Mouse (Mus musculus) mature B cell (primary cell): Measurements from ENCODE around the gene Rem1.
"Not testable (repeated sequence)": the region's sequence is repeated elsewhere in the genome, so short reads cannot be mapped to it uniquely, and the experiment has no call there.

Experiments
- in situ Hi-C: fragments of 300-500 bp; cut with MboI; formaldehyde crosslinking; loops from 2 replicates; pipeline ENCODE4 v1.14.3; 2019

The Rem1 gene

GRCm38 (mm10) chr2:152629239-152629638 lies 2.5 kb downstream of the Rem1 start:
- in situ Hi-C loops = no loop called here

- in situ Hi-C loops = no loop called here
These were observed 3.2 kb downstream of the Rem1 start for GRCm38 (mm10) chr2:152629904-152630303.

DNA sequence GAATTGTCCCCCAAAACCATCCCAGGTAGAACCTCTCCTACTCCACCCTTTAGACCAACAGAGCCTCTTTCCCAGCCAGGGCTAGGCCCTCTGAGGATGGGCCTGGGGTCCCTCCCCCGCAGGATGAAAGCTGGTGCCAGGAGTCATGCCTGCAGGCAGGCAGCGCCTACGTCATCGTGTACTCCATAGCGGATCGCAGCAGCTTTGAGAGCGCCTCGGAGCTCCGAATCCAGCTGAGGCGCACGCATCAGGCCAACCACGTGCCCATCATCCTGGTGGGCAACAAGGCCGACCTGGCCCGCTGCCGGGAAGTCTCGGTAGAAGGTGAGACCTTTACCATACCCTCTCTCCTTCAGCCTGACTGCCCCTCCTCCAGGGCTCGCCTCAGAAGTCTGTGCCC lies 6.6 kb downstream of the Rem1 start:
- in situ Hi-C loops = no loop called here

- in situ Hi-C loops = no loop called here
These were observed 7.6 kb downstream of the Rem1 start for GRCm38 (mm10) chr2:152634311-152634710.

- in situ Hi-C loops = no loop called here
These were observed 9.7 kb downstream of the Rem1 start for GRCm38 (mm10) chr2:152636246-152637005.

- in situ Hi-C loops = no loop called here
These were observed 10.2 kb downstream of the Rem1 start for GRCm38 (mm10) chr2:152637006-152637322.

- in situ Hi-C loops = no loop called here
These were observed 10.6 kb downstream of the Rem1 start for GRCm38 (mm10) chr2:152637381-152637780.

GRCm38 (mm10) chr2:152638865-152639264 lies 12.1 kb downstream of the Rem1 start:
- in situ Hi-C loops = no loop called here

DNA sequence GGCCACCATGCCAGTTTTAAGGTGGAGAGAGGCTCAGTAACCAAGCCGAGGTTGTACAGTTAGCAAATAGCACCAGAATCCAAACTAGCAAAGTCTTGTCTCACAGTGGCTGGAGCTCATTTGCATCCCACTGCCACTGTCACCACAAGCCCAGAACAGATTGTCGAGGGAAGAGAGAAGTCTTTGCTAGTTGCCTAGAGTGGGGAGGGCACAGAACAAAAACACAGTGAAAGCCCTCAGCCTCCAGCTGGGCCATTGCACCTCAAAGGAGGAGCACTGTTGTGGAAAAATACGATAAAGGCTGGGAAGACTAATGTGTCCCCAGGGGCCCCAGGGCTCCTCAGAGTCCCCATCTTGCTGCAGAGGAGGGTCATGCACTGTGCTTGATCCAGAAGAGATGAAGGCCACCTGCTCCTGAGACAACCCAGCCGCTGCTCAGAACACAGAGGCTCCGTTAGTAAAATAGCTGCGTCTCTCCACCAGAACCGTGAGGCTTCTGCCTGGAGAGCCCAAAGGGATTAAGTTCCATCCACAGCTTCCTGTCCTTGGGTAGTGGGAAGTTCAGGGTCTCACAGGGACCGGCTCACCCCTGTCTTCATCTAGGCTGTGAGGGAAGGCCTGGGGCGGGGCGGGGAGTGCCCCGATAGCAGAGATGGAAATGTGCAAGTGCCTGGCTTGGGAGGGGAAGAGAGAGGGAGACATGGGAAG lies 12.8 kb downstream of the Rem1 start:
- in situ Hi-C loops = no loop called here

DNA sequence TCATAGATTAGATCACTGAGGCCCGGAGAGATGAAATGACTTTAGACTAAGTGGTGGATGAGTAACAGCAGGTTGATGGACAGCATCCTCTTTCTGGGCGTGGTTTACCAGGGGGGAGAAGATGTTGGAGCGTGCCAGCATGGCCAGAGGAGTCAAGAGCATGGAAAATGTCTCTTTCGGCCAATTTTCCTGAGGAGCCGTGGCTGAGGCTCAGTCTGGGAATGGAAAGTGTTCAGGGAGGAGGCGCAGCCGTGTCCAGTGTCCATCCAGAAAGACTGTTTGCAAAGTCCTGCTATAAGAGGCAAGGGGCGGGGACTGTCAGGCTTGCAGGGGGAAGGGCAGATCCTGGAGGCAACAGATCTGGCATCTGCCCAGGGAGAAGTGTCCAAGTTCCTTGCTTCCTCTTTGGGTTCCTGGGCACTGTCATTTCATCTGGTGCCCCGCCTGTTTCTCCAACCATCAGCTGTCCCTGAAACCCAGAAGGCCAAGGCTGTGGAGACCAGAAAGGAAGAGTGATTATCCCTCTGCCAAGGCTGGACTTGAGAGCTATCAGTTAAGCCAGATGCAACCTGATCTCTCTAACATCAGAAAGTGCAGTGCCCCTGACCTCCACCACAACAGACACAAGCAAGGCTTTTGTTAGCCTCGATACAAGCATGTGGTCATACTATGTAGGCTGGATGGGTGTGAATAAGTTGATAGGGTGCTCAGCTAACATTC lies 26.3 kb downstream of the Rem1 start:
- in situ Hi-C loops = no loop called here

DNA sequence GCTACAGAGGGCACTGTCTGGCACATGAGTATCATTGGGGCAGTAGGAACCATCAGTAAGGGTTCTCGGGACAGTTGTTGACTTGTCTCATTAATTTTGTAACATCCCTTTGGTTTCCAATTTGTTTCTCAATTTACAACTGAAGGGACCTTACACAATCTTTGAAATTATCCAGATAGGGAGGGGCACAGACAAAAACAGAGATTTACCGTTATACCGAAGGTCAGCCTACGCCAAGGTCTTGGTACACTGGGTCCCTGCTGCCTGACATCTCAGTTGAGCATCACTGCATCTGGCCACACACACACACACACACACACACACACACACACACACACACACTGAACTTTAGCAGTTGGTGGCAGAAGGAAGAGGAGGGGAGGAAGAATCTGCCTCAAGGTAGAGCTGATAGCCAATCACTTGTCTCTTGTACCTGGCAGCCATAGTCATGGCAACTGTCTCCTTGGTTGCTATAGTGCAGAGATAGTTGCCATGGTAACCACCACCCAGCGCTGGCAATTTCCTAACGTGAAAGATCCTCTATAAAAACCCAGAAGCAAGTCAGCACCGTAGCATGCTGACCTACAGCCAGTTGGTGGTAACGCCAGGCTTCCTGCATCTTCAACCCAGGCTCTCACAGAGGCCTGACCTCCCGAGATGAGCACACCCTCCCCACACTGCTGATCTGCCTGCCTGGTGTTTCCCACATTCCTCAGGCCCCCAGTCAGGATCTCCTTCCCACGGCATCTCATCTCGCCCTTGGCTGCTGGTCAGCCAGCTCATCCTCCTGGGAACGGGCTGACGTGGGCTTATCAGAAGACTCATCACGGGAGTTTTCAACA lies 27.3 kb downstream of the Rem1 start:
- in situ Hi-C loops = no loop called here

DNA sequence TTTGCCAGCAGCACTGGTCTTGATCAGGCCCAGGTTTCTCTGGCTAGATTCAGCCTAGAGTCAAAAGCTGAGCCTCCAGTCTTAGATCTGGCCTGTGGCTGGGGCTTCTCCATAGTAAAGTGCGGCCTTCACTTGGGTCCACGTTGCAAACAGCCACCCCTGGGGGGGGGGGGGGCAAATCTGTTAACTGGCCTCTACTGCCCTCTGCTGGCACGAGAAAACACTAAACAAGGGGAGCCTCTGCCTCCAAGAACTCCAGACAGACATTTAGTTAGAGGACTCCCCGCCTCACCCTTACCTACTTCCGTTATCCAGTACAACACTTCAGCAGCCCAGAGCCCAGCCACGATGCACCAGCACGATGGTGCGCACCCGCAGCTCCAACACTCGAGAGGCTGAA lies 30.6 kb downstream of the Rem1 start:
- in situ Hi-C loops = no loop called here

DNA sequence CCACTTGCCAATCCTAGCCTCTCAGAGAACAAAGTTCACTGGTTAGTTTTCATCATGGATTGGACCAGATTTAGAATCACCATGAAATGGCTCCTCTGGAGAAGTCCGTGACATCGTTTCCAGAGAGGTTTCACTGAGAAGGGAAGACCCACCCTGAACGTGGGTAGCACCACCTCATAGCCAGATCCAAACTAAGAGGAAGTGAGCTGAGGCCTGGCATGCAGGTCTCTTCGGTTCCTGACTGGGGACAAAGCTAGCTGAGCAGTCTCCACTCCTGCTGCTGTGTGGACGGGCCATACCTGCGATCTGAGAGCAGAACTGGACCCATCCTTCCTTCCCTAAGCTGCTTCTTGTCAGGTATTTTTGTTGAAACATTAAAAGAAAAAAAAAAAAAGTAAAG lies 34.4 kb downstream of the Rem1 start:
- in situ Hi-C loops = no loop called here

- in situ Hi-C loops = not testable (repeated sequence)
These were observed 39.4 kb downstream of the Rem1 start for GRCm38 (mm10) chr2:152666191-152666590.

GRCm38 (mm10) chr2:152669256-152669638 lies 42.5 kb downstream of the Rem1 start, which contains the start of gene H13:
H13 (plus strand) TSS chr2:152669461.
- in situ Hi-C loops = no loop called here

GRCm38 (mm10) chr2:152669639-152670484 lies 43.1 kb downstream of the Rem1 start:
- in situ Hi-C loops = no loop called here

DNA sequence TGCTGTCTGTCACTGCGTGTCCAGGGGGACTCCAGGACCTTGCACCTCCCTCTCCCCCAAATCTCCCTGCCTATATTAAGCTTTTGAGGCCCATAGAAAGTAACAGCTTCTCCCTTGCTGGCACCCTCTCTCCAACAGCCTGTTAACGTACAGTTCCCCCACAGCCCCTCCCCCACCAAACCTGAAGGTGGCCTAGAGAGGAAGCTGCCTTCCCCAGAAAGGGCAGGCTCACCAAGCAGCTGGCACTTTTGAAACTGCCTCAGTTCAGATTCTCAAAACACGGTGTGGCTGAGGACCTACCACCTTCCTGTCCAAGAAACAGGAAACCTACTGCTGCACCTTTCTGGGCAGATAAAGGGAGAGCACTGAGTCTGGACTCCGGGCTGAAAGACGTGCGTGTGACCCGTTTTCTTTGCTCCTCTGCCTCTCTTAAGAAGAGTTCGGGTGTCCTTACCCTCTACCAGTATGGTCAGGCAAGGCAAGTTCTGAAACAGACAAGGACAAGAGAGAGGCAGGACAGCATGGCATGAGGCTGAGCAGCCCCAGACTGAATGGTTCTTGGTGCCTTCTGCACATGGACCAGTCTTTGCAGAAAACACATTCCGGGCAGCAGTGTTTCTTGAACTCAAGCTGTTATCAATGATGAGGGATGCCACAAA lies 44.4 kb downstream of the Rem1 start:
- in situ Hi-C loops = no loop called here

GRCm38 (mm10) chr2:152671642-152671999 lies 44.9 kb downstream of the Rem1 start:
- in situ Hi-C loops = no loop called here

- in situ Hi-C loops = no loop called here
These were observed 45.4 kb downstream of the Rem1 start for GRCm38 (mm10) chr2:152672166-152672565.

DNA sequence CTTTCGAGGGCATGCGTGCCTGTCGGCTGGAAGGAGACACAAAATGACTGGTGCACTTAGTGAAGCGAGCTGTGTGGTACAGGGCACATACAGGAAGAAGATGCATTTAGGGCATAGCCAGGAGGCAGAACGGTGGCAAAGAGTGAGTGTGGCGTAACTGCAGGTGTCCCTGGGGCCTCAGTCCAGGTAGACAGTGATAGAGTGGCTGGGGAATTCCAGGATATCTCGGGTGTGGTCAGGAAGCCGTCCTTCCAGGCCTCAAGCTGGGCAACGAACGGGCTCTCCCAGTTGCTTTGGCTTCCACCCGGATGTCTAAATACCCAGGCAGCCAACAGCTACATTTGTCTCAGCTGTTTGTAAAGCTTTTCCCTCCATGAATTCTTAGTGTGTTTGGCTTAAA lies 47.4 kb downstream of the Rem1 start:
- in situ Hi-C loops = no loop called here
